Comparison of ENCODE assay signal across 8 mouse cellular contexts in the genomic region with DNA sequence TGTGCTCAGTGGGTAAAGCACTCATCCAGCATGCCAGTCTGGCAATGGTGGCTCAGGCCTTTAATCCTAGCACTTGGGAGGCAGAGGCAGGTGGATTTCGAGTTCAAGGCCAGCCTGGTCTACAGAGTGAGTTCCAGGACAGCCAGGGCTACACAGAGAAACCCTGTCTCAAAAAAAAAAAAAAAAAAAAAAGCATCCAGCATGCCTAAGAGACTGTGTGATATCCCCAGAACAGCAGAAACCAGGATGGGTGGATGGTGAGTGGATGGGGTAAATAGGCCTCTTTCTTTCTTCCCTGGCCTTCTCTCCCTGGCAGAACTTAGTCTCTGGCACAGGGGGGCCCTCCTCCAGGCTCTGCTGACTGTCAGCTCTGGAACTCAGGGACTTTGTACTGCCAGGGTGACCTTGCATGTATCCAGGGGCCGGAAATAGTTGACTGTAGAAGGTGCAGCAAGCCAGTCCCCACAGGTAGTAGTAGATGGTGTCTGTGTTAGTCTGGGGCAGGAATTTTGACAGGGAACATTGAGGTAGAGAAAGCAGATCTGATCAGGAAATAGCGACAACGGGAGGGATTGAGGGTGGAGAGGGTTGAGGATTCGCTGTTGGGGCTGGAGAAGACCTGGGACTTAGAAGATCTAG. TPM values are rescaled to one million over a fixed set of nuclear protein-coding genes. Genes with fewer than 3 reads are reported as not detected.
DNase-seq lines count a peak whose midpoint lies in the region; ATAC-seq and TF ChIP-seq lines count a peak whose summit lies in the region.

No protein-coding gene starts in this region.

- 24% methylated on average over 5 of the region's 5 CpGs for whole genome bisulfite sequencing in lung, embryonic 16.5 days
- whole genome bisulfite sequencing in embryonic facial prominence, embryonic 13.5 days: 21% methylated on average over 5 of the region's 5 CpGs
- WGBS in hindbrain, embryonic 13.5 days: 34% methylated on average over 5 of the region's 5 CpGs
- 5% methylated on average over 5 of the region's 5 CpGs for WGBS in liver, adult 2 months
- WGBS in stomach, postnatal 0 days: 16% methylated on average over 5 of the region's 5 CpGs

- TF ChIP-seq POLR2A in liver, adult 2 months (IDR thresholded peaks at IDR 0.05; ENCODE audit: extremely low read depth, insufficient read depth, low read length): no peak

- peak overlapping the region; percentile 88 for H3K27ac ChIP-seq in lung, embryonic 16.5 days (ENCODE audit: low read length)
- peak overlapping the region; percentile 92 for H3K27ac ChIP-seq in embryonic facial prominence, embryonic 13.5 days
- H3K27ac ChIP-seq in hindbrain, embryonic 13.5 days: 0 out of 2 replicates have a peak overlapping the region, but pooled peaks have one; percentile 40
- peak overlapping the region; percentile 94 for H3K27ac ChIP-seq in liver, adult 2 months (replicated peaks; ENCODE audit: insufficient read depth, low read depth, low read length)
- peak overlapping the region; percentile 94 for H3K27ac ChIP-seq in stomach, postnatal 0 days (replicated peaks)

- peaks cover 13% of the 10 kb centered on the region for H3K36me3 ChIP-seq in lung, embryonic 16.5 days (ENCODE audit: control insufficient read depth, insufficient read depth, low read length)
- peaks cover 43% of the 10 kb centered on the region for H3K36me3 ChIP-seq in embryonic facial prominence, embryonic 13.5 days
- peaks cover 9% of the 10 kb centered on the region for H3K36me3 ChIP-seq in hindbrain, embryonic 13.5 days
- peaks cover 12% of the 10 kb centered on the region; the same call in 1 of the 2 replicates for H3K36me3 ChIP-seq in liver, adult 2 months (ENCODE audit: control insufficient read depth, insufficient read depth, low read length)
- H3K36me3 ChIP-seq in stomach, postnatal 0 days (ENCODE audit: control insufficient read depth, insufficient read depth, low read length): peaks cover 13% of the 10 kb centered on the region

- TF ChIP-seq EP300 in stomach, postnatal 0 days (optimal IDR thresholded peaks at IDR 0.05): no peak

- peak overlapping the region; percentile 70 for H3K4me2 ChIP-seq in lung, embryonic 16.5 days (ENCODE audit: low read depth, low read length)
- H3K4me2 ChIP-seq in embryonic facial prominence, embryonic 13.5 days: peak overlapping the region; percentile 77
- H3K4me2 ChIP-seq in hindbrain, embryonic 13.5 days: peak overlapping the region; percentile 67
- peak overlapping the region; percentile 77 for H3K4me2 ChIP-seq in stomach, postnatal 0 days (replicated peaks; ENCODE audit: low read depth)

- TF ChIP-seq CTCF in liver, adult 2 months (IDR thresholded peaks at IDR 0.05; ENCODE audit: low read depth, low read length): no peak
- TF ChIP-seq CTCF in stomach, postnatal 0 days (IDR thresholded peaks at IDR 0.05; ENCODE audit: low read depth): no peak

- ATAC-seq in lung, embryonic 16.5 days (ENCODE audit: low read depth): peak; percentile 2
- no peak for ATAC-seq in embryonic facial prominence, embryonic 13.5 days (ENCODE audit: insufficient number of reproducible peaks, insufficient read depth, low FRiP score, low TSS enrichment, low read depth)
- no peak for ATAC-seq in hindbrain, embryonic 13.5 days (ENCODE audit: low FRiP score)
- peak; percentile 36 for ATAC-seq in stomach, postnatal 0 days (ENCODE audit: low FRiP score, low TSS enrichment)

- intact Hi-C loops in left cerebral cortex, postnatal 36 days (cut with DNase I): loop anchor here (5.0 kb wide), 1 partner anchor 51 kb away; the partner anchor contains the start of gene Kdm4b

- H3K79me2 ChIP-seq in liver, adult 2 months (ENCODE audit: control insufficient read depth, insufficient read depth, low read length): peaks cover 24% of the 10 kb centered on the region

- H3K27me3 ChIP-seq in lung, embryonic 16.5 days (ENCODE audit: control insufficient read depth, insufficient read depth, low read depth, low read length): no peaks in the 10 kb centered on the region
- H3K27me3 ChIP-seq in embryonic facial prominence, embryonic 13.5 days: no peaks in the 10 kb centered on the region
- no peaks in the 10 kb centered on the region for H3K27me3 ChIP-seq in hindbrain, embryonic 13.5 days
- no peaks in the 10 kb centered on the region for H3K27me3 ChIP-seq in liver, adult 2 months (ENCODE audit: control insufficient read depth, insufficient read depth, low read length)
- H3K27me3 ChIP-seq in stomach, postnatal 0 days (ENCODE audit: control insufficient read depth, insufficient read depth, low read length): no peaks in the 10 kb centered on the region

- H3K9ac ChIP-seq in lung, embryonic 16.5 days (ENCODE audit: low read length): peak overlapping the region; percentile 83
- peak overlapping the region; percentile 79 for H3K9ac ChIP-seq in embryonic facial prominence, embryonic 13.5 days
- H3K9ac ChIP-seq in hindbrain, embryonic 13.5 days: peak overlapping the region; percentile 70
- peak overlapping the region; percentile 91 for H3K9ac ChIP-seq in liver, adult 2 months (ENCODE audit: low read depth, low read length)
- H3K9ac ChIP-seq in stomach, postnatal 0 days (ENCODE audit: low read length): peak overlapping the region; percentile 83

- DNase-seq in lung, postnatal 10 days: no peak
- peak; percentile 84 for DNase-seq in liver, adult 2 months (ENCODE audit: extremely low read depth, low read depth, low spot score)
- DNase-seq in stomach, postnatal 0 days (ENCODE audit: low spot score): peak; percentile 67
- DNase-seq in left cerebral cortex, postnatal 36 days (ENCODE audit: low spot score in 2 of 2): no peak
- no peak for DNase-seq in left cerebral cortex, adult 9 months (ENCODE audit: low spot score in 2 of 2)

- peak overlapping the region; percentile 69 for H3K4me3 ChIP-seq in lung, embryonic 16.5 days (ENCODE audit: low read length)
- H3K4me3 ChIP-seq in embryonic facial prominence, embryonic 13.5 days: peak overlapping the region; percentile 59
- peak overlapping the region; percentile 44 for H3K4me3 ChIP-seq in hindbrain, embryonic 13.5 days
- peak overlapping the region; percentile 86 for H3K4me3 ChIP-seq in liver, adult 2 months (ENCODE audit: insufficient read depth, low read depth, low read length)
- peak overlapping the region; percentile 61 for H3K4me3 ChIP-seq in stomach, postnatal 0 days (ENCODE audit: low read depth, low read length)

- H3K9me3 ChIP-seq in lung, embryonic 16.5 days (ENCODE audit: control insufficient read depth, low read length): no peaks in the 10 kb centered on the region
- no peaks in the 10 kb centered on the region for H3K9me3 ChIP-seq in embryonic facial prominence, embryonic 13.5 days
- H3K9me3 ChIP-seq in hindbrain, embryonic 13.5 days: no peaks in the 10 kb centered on the region
- no peaks in the 10 kb centered on the region for H3K9me3 ChIP-seq in stomach, postnatal 0 days (ENCODE audit: control insufficient read depth, low read length)

- H3K4me1 ChIP-seq in lung, embryonic 16.5 days (replicated peaks; ENCODE audit: control insufficient read depth, insufficient read depth, low read length): peaks cover 26% of the 10 kb centered on the region
- peaks cover 29% of the 10 kb centered on the region for H3K4me1 ChIP-seq in embryonic facial prominence, embryonic 13.5 days
- peaks cover 16% of the 10 kb centered on the region for H3K4me1 ChIP-seq in hindbrain, embryonic 13.5 days (replicated peaks)
- H3K4me1 ChIP-seq in liver, adult 2 months (ENCODE audit: control insufficient read depth, insufficient read depth, low read length): peaks cover 39% of the 10 kb centered on the region
- H3K4me1 ChIP-seq in stomach, postnatal 0 days (replicated peaks; ENCODE audit: control insufficient read depth, insufficient read depth): no peaks in the 10 kb centered on the region

RNA-seq across cellular contexts. Expression of gene Ticam1, which starts 0.6 kb away (rescaled TPM):
- polyA plus RNA-seq in lung, embryonic 16.5 days (2015; fragmentation: Nextera tagmentation; extraction: Ambion mirVana): 5.5 and 5.7 TPM in 2 replicates
- 4.1 and 4.3 TPM in 2 replicates for polyA plus RNA-seq in embryonic facial prominence, embryonic 13.5 days (2015; fragmentation: Nextera tagmentation; extraction: Ambion mirVana)
- 1.3 and 1.4 TPM in 2 replicates for polyA plus RNA-seq in hindbrain, embryonic 13.5 days (2015; fragmentation: Nextera tagmentation; extraction: Ambion mirVana)
- 2.5 and 3.4 TPM in 2 replicates for total RNA-seq in liver, adult 2 months (2014; rRNA removed)
- 20.9 and 27.7 TPM in 2 replicates for polyA plus RNA-seq in liver, adult 2 months (2012; rRNA removed)
- 4.6 and 6.4 TPM in 2 replicates for polyA plus RNA-seq in stomach, postnatal 0 days (2015; fragmentation: Nextera tagmentation; extraction: Ambion mirVana)
- 1 to 10 TPM; 4.9 to 5.3 TPM for total RNA-seq in left cerebral cortex, postnatal 36 days (2021)

RNA-seq across cellular contexts. Expression of gene Plin3, which starts 16.7 kb away (rescaled TPM):
- polyA plus RNA-seq in lung, embryonic 16.5 days (2015; fragmentation: Nextera tagmentation; extraction: Ambion mirVana): 87.5 and 90.2 TPM in 2 replicates
- 65.8 and 83.2 TPM in 2 replicates for polyA plus RNA-seq in embryonic facial prominence, embryonic 13.5 days (2015; fragmentation: Nextera tagmentation; extraction: Ambion mirVana)
- polyA plus RNA-seq in hindbrain, embryonic 13.5 days (2015; fragmentation: Nextera tagmentation; extraction: Ambion mirVana): 20.0 and 23.5 TPM in 2 replicates
- total RNA-seq in liver, adult 2 months (2014; rRNA removed): 23.0 and 28.1 TPM in 2 replicates
- polyA plus RNA-seq in liver, adult 2 months (2012; rRNA removed): 20.6 and 21.5 TPM in 2 replicates
- polyA plus RNA-seq in stomach, postnatal 0 days (2015; fragmentation: Nextera tagmentation; extraction: Ambion mirVana): 65.3 and 67.3 TPM in 2 replicates
- 10 to 100 TPM in 1 of 2 experiments, 1 to 10 TPM in 1; 9.3 to 10.1 TPM for total RNA-seq in left cerebral cortex, postnatal 36 days (2021)

RNA-seq across cellular contexts. Expression of gene Fem1a, which starts 19.4 kb away (rescaled TPM):
- 11.0 and 12.1 TPM in 2 replicates for polyA plus RNA-seq in lung, embryonic 16.5 days (2015; fragmentation: Nextera tagmentation; extraction: Ambion mirVana)
- 13.5 and 14.1 TPM in 2 replicates for polyA plus RNA-seq in embryonic facial prominence, embryonic 13.5 days (2015; fragmentation: Nextera tagmentation; extraction: Ambion mirVana)
- polyA plus RNA-seq in hindbrain, embryonic 13.5 days (2015; fragmentation: Nextera tagmentation; extraction: Ambion mirVana): 18.9 and 20.1 TPM in 2 replicates
- 11.5 and 12.1 TPM in 2 replicates for total RNA-seq in liver, adult 2 months (2014; rRNA removed)
- 16.6 and 18.9 TPM in 2 replicates for polyA plus RNA-seq in liver, adult 2 months (2012; rRNA removed)
- 9.6 and 10.0 TPM in 2 replicates for polyA plus RNA-seq in stomach, postnatal 0 days (2015; fragmentation: Nextera tagmentation; extraction: Ambion mirVana)
- 10 to 100 TPM; 33.0 to 35.4 TPM for total RNA-seq in left cerebral cortex, postnatal 36 days (2021)

RNA-seq across cellular contexts. Expression of gene Arrdc5, which starts 24.1 kb away (rescaled TPM):
- not detected in 2 replicates for polyA plus RNA-seq in lung, embryonic 16.5 days (2015; fragmentation: Nextera tagmentation; extraction: Ambion mirVana)
- not detected in 2 replicates for polyA plus RNA-seq in embryonic facial prominence, embryonic 13.5 days (2015; fragmentation: Nextera tagmentation; extraction: Ambion mirVana)
- polyA plus RNA-seq in hindbrain, embryonic 13.5 days (2015; fragmentation: Nextera tagmentation; extraction: Ambion mirVana): not detected in 2 replicates
- not detected in 2 replicates for total RNA-seq in liver, adult 2 months (2014; rRNA removed)
- polyA plus RNA-seq in liver, adult 2 months (2012; rRNA removed): not detected in 2 replicates
- not detected in 2 replicates for polyA plus RNA-seq in stomach, postnatal 0 days (2015; fragmentation: Nextera tagmentation; extraction: Ambion mirVana)
- not detected for total RNA-seq in left cerebral cortex, postnatal 36 days (2021)

RNA-seq across cellular contexts. Expression of gene Uhrf1, which starts 27.2 kb away (rescaled TPM):
- polyA plus RNA-seq in lung, embryonic 16.5 days (2015; fragmentation: Nextera tagmentation; extraction: Ambion mirVana): 124 and 130 TPM in 2 replicates
- polyA plus RNA-seq in embryonic facial prominence, embryonic 13.5 days (2015; fragmentation: Nextera tagmentation; extraction: Ambion mirVana): 135 and 143 TPM in 2 replicates
- 27.1 and 29.6 TPM in 2 replicates for polyA plus RNA-seq in hindbrain, embryonic 13.5 days (2015; fragmentation: Nextera tagmentation; extraction: Ambion mirVana)
- total RNA-seq in liver, adult 2 months (2014; rRNA removed): 0.92 and 2.7 TPM in 2 replicates
- 0.20 and 0.22 TPM in 2 replicates for polyA plus RNA-seq in liver, adult 2 months (2012; rRNA removed)
- 18.4 and 19.5 TPM in 2 replicates for polyA plus RNA-seq in stomach, postnatal 0 days (2015; fragmentation: Nextera tagmentation; extraction: Ambion mirVana)
- total RNA-seq in left cerebral cortex, postnatal 36 days (2021): 1 to 10 TPM in 1 of 2 experiments, under 1 TPM in 1; 0.82 to 1.3 TPM

Comparison
In these comparisons a context has a peak if more than half of its experiments do, and no peak if none do; other contexts are left out.
1. ATAC-seq: peak in lung, embryonic 16.5 days (single experiment) and stomach, postnatal 0 days (single experiment); none in embryonic facial prominence, embryonic 13.5 days (single experiment) and hindbrain, embryonic 13.5 days (single experiment).
2. H3K27ac ChIP-seq: peak in every context shown above with its lines; median percentile 94 in liver, adult 2 months; 94 in stomach, postnatal 0 days; 92 in embryonic facial prominence, embryonic 13.5 days; 88 in lung, embryonic 16.5 days; 40 in hindbrain, embryonic 13.5 days.
3. DNase-seq: peak in liver, adult 2 months (single experiment) and stomach, postnatal 0 days (single experiment); none in lung, postnatal 10 days (single experiment), left cerebral cortex, postnatal 36 days (0 of 2) and left cerebral cortex, adult 9 months (0 of 2).
4. Peak in every context shown above with its lines, with median percentiles within 50 percentile points of each other: H3K4me2 ChIP-seq, H3K4me3 ChIP-seq and H3K9ac ChIP-seq.